Mouse (Mus musculus) kidney, postnatal 10 days (tissue): ENCODE data around the gene Sept9.

ENCODE experiments used
- DNase-seq: peaks from one replicate; pipeline ENCODE4 v3.0.0; 2021; ENCODE audit warnings: mixed read lengths

Sept9 gene

DNA sequence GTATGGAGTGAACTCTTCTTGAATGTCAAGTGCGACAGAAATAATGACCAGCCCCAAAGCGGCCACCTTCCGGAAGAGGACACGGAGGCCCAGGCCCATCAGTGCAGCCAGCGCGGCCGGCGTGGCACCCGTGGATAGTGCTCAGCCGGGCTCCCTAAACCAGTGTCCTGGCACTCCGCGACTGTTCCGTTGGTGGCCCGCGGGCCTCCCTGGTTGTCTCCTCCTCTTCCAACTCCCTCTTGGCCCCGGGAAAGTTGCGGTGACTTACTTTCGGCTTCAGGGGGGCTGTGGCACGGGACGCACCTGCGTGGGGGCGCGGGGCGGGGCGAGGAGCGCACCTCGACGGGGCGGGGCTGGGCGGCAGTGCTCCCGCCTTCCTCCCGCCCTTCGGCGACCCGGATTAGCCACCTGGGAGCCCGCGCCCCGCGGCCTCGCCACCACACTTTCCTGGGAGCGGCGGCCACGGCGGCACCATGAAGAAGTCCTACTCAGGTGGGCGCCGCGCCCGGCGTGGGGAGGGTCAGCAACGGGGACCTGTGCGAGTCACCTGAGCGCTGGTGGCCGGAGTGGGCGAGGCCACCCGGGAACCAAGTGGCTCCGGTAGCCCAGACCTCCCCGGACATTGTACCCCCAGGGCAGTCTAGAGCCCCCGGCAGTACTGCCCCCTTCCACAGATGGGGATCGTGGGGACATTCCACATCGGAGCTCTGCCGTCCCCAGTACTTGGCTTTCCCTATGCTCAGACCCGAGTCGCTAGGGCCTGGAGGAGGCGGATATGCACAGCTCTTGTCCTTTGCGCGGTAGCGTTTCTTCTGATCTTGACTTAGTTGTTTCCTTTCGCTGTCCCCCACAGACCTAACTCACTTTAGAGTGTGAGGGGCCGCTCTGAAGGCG lies at the start of gene Sept9:
Gene Sept9 (plus strand): TSS at position 380 of the 894 bp plus-strand sequence.
- peak; percentile 66 for DNase-seq

- DNase-seq, result no peak
Measured at GRCm38 (mm10) chr11:117150467-117150966, 48.9 kb upstream of the Sept9 start.

- no peak for DNase-seq
Measured at GRCm38 (mm10) chr11:117151461-117151860, 48.0 kb upstream of the Sept9 start.

GRCm38 (mm10) chr11:117152541-117152940 lies 46.9 kb upstream of the Sept9 start:
- no peak for DNase-seq

- DNase-seq, result no peak
Measured at GRCm38 (mm10) chr11:117153553-117153952, 45.9 kb upstream of the Sept9 start.

DNA sequence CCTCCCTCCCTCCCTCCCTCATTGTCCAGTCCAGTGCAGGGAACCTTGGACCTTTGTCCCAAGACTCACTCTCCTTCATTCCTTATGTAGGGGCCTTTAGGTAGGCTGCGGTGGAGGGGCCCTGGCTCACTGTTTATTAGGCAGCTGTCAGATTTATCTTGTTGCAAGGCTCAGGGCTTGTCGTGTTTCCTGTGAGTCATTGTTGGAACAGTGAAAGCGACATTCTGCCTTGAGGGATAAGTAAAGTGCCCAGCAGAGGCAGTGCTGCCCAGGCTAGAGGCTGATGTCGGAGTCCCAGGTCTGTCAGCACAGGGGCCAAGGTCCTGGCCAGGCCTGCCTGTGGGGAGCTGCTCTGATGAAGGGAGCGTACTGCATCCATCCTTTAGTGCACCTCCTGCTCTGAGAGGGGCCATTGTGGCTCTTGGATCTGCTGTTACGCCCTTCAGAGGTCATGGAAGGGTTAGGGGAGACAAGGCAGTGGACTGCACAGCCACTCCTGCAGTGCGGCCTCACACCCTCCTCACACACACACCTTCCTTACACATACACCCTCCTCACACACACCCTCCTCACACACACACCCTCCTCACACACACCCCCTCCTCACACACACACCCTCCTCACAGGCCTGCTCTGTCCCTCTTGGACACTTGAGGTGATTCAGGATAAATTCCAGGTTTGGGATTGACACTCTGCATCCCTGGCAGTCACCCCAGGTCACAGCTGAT lies 45.2 kb upstream of the Sept9 start:
- no peak for DNase-seq

DNA sequence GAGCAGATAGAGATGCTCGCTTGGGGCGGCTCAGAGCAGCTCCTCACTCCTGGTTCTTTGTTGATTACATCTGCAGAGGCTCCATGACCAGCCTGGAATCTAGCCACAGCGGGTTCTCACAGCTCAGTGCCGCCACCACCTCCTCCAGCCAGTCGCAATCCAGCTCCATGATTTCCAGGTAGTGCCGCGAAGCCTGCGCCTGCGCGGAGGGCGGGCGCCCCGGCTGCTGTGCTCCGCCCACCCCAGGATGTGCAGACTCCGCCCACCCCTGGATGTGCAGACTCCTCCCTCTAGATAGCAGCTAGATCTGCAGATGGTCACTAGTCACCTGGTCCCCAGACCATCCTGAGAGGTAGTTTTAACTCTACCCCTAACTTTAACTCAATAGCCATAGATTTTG lies 42.7 kb upstream of the Sept9 start:
- DNase-seq, result peak; percentile 73

- peak; percentile 48 for DNase-seq
Measured at GRCm38 (mm10) chr11:117158343-117158742, 41.1 kb upstream of the Sept9 start.

GRCm38 (mm10) chr11:117159257-117159945 lies 40.1 kb upstream of the Sept9 start:
- DNase-seq, result no peak

DNA sequence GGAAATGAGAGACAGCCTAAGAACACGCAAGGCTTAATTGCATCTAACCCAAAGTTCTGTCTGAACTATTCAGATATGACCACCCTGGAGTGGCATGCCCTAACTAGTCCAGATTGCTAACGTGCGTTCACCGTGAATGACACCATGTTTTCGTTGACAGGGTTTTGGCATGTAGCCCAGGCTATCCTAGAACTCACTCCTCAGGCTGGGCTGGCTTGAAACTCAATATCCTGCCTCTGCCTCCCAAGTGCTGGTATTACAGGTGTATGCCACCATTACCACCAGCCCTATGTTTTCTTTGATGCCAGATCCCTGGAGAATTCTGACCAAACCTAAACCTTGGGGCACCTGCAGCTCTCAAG lies 39.5 kb upstream of the Sept9 start:
- no peak for DNase-seq

DNA sequence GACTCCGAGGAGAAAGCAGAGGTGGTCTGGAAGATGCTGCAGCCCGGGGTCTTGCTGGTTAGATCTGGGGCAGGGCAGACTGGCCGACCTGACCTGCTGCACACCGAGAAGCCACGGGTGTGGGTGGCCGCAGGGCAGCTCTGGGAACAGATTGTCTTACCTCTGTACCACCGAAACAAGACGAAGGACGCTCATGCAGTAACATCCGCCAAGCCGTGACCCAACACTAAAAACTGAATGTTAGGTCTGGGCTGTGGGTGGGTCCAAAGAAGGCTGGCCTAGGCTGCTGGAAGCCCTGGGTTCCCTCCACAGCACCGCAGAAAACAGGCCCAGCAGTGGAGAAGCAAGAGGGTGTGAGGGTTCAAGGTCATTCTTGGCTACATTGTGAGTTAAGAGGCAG lies 38.7 kb upstream of the Sept9 start:
- no peak for DNase-seq

DNA sequence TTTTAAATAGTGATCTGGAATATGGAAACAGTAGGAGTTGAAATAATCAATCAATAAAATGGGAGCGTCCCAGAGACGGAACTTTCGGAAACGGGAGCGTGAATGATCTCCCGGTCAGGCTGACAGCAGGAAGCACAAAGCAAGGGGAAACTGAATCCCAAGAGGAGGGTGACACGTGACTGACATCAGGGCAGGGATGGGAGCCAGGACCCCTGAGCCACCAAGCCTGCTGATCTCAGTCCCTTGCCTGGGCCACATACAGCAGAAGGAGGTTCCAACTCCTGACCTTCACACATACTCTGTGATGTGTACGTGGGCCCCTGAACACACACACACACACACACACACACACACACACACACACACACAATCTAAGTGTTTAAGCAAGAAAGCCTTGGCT lies 37.9 kb upstream of the Sept9 start:
- DNase-seq, result no peak

DNA sequence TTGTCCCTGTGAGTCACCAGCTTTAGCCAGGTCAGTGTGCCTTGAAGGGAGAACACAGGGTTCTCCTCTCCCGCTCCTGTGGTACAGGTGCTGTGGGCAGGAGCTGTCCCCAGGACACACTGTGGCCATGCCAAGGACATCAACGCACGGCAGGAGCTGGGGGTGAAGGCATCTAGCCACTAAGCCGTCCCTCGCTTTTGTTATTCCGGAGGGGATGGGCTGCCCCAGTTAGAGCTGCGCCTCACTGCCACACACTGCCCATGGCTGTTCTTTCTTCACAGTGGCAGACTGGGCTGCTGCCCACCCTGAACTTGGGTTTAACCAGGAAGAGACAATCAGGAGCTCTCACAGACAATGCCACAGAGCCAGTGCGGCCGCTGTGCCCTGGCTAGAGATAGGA lies 36.4 kb upstream of the Sept9 start:
- DNase-seq, result no peak

GRCm38 (mm10) chr11:117163771-117164170 lies 35.7 kb upstream of the Sept9 start:
- DNase-seq, result no peak

- DNase-seq, result peak; percentile 56
Measured at GRCm38 (mm10) chr11:117168278-117169087, 31.0 kb upstream of the Sept9 start.

DNA sequence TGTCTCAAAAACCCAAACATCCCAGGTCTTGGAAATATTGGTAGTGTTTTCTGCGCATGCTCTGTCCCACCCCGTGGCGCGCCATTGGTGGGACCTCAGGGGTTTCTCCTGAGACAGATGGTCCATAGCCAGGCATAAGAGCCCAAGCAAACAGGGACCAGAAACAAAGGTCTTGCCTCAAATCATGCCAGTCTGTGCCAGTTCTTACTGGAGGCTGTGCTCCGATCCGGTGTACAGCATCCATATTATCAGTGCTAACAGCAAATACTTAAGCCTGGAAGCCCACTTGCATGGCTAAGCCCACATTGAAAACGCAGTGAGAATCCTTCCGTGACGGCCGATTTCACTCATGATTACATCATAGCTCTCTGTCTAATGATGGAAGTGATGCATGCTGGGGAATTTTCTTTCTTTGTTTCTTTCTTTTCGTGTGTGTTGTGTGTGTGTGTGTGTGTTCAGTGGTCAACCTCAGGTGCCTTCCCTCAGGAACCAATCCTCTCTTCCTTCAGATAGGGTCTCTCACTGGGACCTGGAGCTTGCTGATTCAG lies 30.3 kb upstream of the Sept9 start:
- DNase-seq, result no peak

- no peak for DNase-seq
Measured at GRCm38 (mm10) chr11:117169801-117170565, 29.5 kb upstream of the Sept9 start.

GRCm38 (mm10) chr11:117174098-117174892 lies 25.2 kb upstream of the Sept9 start:
- peak; percentile 55 for DNase-seq

DNA sequence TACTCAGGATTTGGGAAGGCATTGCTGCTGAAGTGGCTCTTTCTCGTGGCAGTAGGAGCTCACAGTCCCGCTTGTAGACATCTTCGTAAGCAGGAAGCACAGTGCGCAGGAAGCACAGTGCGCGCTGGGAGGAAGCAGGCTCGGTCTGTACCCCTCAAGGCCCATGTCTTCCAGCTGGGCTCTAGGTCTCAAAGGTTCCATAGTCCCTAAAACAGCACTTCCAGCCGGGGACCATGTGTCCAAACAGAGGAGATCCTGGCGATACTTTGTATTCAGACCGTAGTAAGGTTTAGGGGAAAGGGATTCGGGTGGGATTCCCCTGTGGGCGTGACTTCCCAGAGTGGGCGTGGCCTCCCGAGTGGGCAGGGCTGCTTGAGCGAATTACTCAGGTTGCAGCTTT lies 24.5 kb upstream of the Sept9 start:
- DNase-seq, result peak; percentile 79

- no peak for DNase-seq
Measured at GRCm38 (mm10) chr11:117175472-117175871, 24.0 kb upstream of the Sept9 start.
